Mouse (Mus musculus) liver, embryonic 16.5 days (tissue): Measurements from ENCODE around the gene Dpep3. TPM values are rescaled to one million over a fixed set of nuclear protein-coding genes. Genes with fewer than 3 reads are reported as not detected.
A peak's percentile ranks its signal among the peaks of the same experiment; 100 is the strongest.
"Not testable (repeated sequence)": the region's sequence is repeated elsewhere in the genome, so short reads cannot be mapped to it uniquely, and the experiment has no call there.

Experiments
- ATAC-seq: fragments of 200-750 bp; cut with Nextera tagmentation; 2 replicates; pipeline ENCODE4 v1.8.0; 2017; ENCODE audit warnings: low read depth, mild to moderate bottlenecking, moderate number of reproducible peaks, moderate library complexity
- H3K27ac ChIP-seq: fragments of 300-500 bp; sonication (generic); 2 replicates; pipeline ENCODE4 v1.5.1; 2014; ENCODE audit warnings: mild to moderate bottlenecking, low read length
- H3K27me3 ChIP-seq: fragments of 300-500 bp; sonication (generic); 2 replicates; pipeline ENCODE4 v1.6.1; 2014; ENCODE audit warnings: low read depth, low read length, mixed read lengths; ENCODE audit not compliant: control insufficient read depth, insufficient read depth
- H3K36me3 ChIP-seq: fragments of 300-500 bp; sonication (generic); 2 replicates; pipeline ENCODE4 v1.6.1; 2014; ENCODE audit warnings: mild to moderate bottlenecking; ENCODE audit not compliant: control insufficient read depth, insufficient read depth
- H3K4me1 ChIP-seq: fragments of 300-500 bp; sonication (generic); 2 replicates; pipeline ENCODE4 v1.6.1; 2014; ENCODE audit warnings: low read depth, low read length, mixed read lengths; ENCODE audit not compliant: control insufficient read depth
- H3K4me2 ChIP-seq: fragments of 300-500 bp; sonication (generic); 2 replicates; pipeline ENCODE4 v1.6.1; 2014; ENCODE audit warnings: low read depth, low read length, mixed read lengths
- H3K4me3 ChIP-seq: fragments of 300-500 bp; sonication (generic); 2 replicates; pipeline ENCODE4 v1.5.1; 2014; ENCODE audit warnings: low read depth, mild to moderate bottlenecking, low read length
- H3K9ac ChIP-seq: fragments of 300-500 bp; sonication (generic); 2 replicates; pipeline ENCODE4 v1.6.1; 2014; ENCODE audit warnings: low read depth, low read length
- H3K9me3 ChIP-seq: fragments of 300-500 bp; sonication (generic); replicated peaks from 2 replicates; pipeline ENCODE4 v1.6.1; 2016; ENCODE audit warnings: low read length; ENCODE audit not compliant: control insufficient read depth
- WGBS: fragments of 180-500 bp; shearing (Covaris S2); extraction: QIAGEN DNeasy Blood & Tissue Kit; methylation state at CpG from one replicate; pipeline ENCODE4 v1.1.7; 2014; ENCODE audit not compliant: insufficient replicate concordance; 5-methylcytosine and 5-hydroxymethylcytosine counted together
- polyA plus RNA-seq: library from polyadenylated mRNA; unstranded; fragments of >200 nt; fragmentation: Nextera tagmentation; extraction: Ambion mirVana; gene quantifications from 2 replicates; pipeline ENCODE4 v1.2.1, GENCODE M21; 2015

The Dpep3 gene
- not detected in 2 replicates for polyA plus RNA-seq

DNA sequence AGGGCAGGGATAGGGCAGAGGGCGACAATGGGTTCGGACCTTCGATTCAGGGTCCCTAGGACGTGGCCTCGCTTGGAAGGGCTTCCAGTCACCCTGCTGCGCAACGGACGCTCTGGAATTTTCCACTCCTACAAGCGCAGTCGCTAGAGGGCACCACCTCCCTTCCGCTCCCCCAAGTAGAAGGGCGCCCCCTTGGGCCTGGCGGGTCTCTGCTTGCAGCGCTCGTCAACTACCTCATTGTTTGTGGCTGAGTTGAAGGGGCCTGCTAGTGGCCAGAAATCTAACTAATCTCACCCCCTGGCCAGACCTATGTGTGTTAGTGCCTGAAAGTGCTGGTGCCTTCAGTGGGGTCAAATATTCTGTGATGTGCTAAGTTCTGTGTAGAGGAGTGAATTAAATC, at the start of gene Dpep3:
TSS of gene Dpep3 (minus strand) at position 105 of the 400 bp plus-strand sequence.
- H3K36me3 ChIP-seq = no peaks in the 10 kb centered on the region
- 89% methylated on average over 15 of the region's 15 CpGs for WGBS
- no peaks in the 10 kb centered on the region for H3K9me3 ChIP-seq
- H3K27ac ChIP-seq = no peak within 1 kb of the TSS
- H3K4me2 ChIP-seq = no peak within 1 kb of the TSS
- no peak within 1 kb of the TSS for H3K4me3 ChIP-seq
- ATAC-seq = no peak
- H3K4me1 ChIP-seq = no peaks in the 10 kb centered on the region
- H3K9ac ChIP-seq = no peak within 1 kb of the TSS
- no peaks in the 10 kb centered on the region for H3K27me3 ChIP-seq

DNA sequence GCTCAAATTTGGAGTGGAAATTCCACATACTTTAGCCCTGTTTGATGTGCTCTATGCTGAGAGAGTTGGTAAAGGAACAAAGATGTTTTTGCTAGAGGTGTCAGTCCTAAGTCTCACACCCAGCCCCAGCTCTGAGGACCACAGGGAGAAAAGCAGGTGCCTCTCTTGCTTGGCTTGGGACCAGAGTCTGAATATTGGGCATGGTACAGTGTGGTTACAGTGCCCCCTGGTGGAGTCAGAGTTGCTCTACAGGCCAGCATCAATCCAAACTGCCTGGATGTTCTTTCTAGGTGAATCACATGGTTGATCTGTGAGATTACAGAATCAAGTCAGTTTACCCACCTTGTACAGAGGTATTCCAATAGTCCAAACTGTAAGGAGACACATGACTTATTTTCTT, 43.3 kb upstream of the Dpep3 start:
- Histone ChIP-seq H3K4me2 (no peak overlapping the region), H3K36me3 (no peaks in the 10 kb centered on the region), H3K9ac (no peak overlapping the region), H3K27me3 (no peaks in the 10 kb centered on the region), H3K9me3 (no peaks in the 10 kb centered on the region), H3K27ac (no peak overlapping the region), H3K4me1 (peaks cover 6% of the 10 kb centered on the region), H3K4me3 (no peak overlapping the region)
- peak; percentile 63 for ATAC-seq

DNA sequence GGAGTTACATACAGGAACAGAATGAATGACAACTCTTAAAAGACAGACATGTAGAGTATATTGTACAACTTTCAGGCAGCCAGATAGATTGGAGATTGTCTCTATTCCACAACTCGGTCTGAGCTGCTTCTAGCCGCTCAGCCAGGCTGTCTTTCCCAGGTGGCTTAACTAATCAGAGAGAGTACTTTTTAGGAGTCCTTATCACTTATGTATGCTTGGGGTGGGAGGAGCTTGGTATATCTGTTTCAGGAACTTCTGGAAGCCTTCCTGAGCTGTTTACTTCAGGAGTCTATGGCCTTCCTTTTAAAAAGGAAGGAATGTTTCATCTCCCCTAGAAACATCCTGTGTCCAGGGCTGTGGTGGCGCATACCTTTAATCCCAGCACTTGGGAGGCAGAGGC, 38.8 kb upstream of the Dpep3 start:
- peak overlapping the region; percentile 22; the same call in 1 of the 2 replicates for H3K27ac ChIP-seq
- H3K4me3 ChIP-seq = no peak overlapping the region
- no peak overlapping the region for H3K9ac ChIP-seq
- H3K9me3 ChIP-seq = no peaks in the 10 kb centered on the region
- H3K36me3 ChIP-seq = no peaks in the 10 kb centered on the region
- 42% methylated on average over 3 of the region's 3 CpGs for WGBS
- ATAC-seq = peak; percentile 69
- no peak overlapping the region for H3K4me2 ChIP-seq
- H3K27me3 ChIP-seq = no peaks in the 10 kb centered on the region
- peaks cover 13% of the 10 kb centered on the region for H3K4me1 ChIP-seq

DNA sequence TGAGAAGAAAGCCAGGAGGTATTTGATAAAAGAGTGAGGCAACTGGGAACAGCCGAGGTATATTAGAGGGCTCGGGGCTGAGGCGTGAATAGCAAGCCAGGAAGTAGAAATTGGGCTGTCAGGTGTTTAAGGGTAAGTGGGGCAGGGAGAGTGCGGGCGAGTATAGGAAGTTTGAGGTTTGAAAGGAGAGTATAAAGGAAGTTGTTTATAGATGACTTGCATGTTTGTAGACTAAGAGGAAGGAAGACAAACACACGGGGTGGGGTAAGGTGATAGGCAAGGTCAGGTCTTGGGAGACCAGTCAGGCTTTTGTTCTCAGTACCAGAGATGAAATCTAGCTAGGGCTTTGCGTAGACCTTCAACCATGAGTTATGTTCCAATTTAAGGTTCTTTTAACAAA, 37.9 kb upstream of the Dpep3 start:
- no peaks in the 10 kb centered on the region for H3K27me3 ChIP-seq
- H3K4me1 ChIP-seq = peaks cover 13% of the 10 kb centered on the region
- H3K36me3 ChIP-seq = no peaks in the 10 kb centered on the region
- H3K9me3 ChIP-seq = no peaks in the 10 kb centered on the region
- no peak overlapping the region for H3K27ac ChIP-seq
- H3K4me2 ChIP-seq = no peak overlapping the region
- 51% methylated on average over 7 of the region's 7 CpGs for WGBS
- ATAC-seq = no peak
- H3K4me3 ChIP-seq = no peak overlapping the region
- H3K9ac ChIP-seq = no peak overlapping the region

DNA sequence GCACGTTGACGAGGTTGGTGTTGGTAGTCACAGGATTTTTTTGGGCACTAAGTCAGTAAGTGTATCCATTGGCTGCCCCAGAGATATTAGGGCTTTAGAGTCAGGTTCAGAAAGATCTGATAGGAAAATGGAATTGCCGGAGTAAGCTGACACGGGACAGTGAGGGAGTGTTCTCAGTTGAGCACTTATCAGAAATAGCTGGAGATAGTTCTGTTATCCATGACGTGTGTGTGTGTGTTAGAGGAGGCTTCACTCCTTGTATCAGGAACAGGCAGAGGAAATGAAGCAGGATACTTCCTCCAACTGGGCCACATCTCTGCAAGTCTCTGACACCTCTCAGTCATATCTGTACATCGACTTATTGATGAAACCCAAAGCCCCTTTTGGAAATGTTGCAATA, 37.1 kb upstream of the Dpep3 start:
- H3K27me3 ChIP-seq = no peaks in the 10 kb centered on the region
- no peak overlapping the region for H3K4me2 ChIP-seq
- H3K4me1 ChIP-seq = peaks cover 19% of the 10 kb centered on the region
- WGBS = 54% methylated on average over 6 of the region's 6 CpGs
- no peak overlapping the region for H3K4me3 ChIP-seq
- no peak overlapping the region for H3K9ac ChIP-seq
- no peak overlapping the region for H3K27ac ChIP-seq
- H3K9me3 ChIP-seq = no peaks in the 10 kb centered on the region
- H3K36me3 ChIP-seq = no peaks in the 10 kb centered on the region
- ATAC-seq = peak; percentile 23; the same call in 1 of the 2 replicates

DNA sequence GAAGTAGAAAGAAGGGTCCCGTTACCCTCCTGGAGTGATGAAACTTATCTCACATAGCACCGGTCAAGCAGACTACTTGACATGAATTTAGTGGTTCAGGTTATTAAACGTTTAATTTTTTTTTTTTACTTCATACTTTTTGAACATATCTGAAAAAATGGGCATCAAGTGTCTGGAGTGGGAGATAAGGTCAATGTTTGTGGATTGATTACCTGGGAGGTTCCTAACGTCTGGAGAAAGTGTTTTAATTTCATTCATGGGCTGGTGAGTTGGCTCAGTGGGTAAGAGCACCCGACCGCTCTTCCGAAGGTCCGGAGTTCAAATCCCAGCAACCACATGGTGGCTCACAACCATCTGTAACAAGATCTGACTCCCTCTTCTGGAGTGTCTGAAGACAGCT, 33.0 kb upstream of the Dpep3 start:
- not testable (repeated sequence) for H3K36me3 ChIP-seq, H3K27me3 ChIP-seq, H3K9me3 ChIP-seq
- Histone ChIP-seq H3K4me3 (peak overlapping the region; percentile 91), H3K4me1 (peaks cover 28% of the 10 kb centered on the region), H3K4me2 (peak overlapping the region; percentile 96), H3K27ac (peak overlapping the region; percentile 90), H3K9ac (peak overlapping the region; percentile 86)
- peak; percentile 35; the same call in 1 of the 2 replicates for ATAC-seq
- WGBS = 34% methylated on average over 8 of the region's 8 CpGs

DNA sequence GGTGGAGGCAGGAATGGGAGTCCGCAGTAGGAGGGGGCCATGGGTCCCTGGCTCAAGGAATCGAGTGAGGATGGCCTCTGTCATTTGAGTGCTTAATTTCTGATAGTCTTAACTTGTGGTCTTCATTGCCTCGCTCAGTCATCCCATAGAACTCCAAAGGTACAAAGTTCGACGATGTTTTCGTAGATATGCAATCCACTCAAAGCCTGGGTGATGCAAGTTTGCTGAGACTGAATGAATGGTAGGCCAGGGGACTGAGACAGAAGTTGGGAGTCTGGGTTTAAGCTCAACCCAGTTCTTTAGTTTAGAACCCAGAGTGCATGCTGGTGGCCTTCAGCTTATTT, 32.4 kb upstream of the Dpep3 start, which contains the start of gene Ddx28:
TSS of gene Ddx28 (minus strand) at position 240 of the 344 bp plus-strand sequence.
- no peaks in the 10 kb centered on the region for H3K9me3 ChIP-seq
- peak within 1 kb of the TSS; percentile 90 for H3K27ac ChIP-seq
- no peaks in the 10 kb centered on the region for H3K36me3 ChIP-seq
- peak within 1 kb of the TSS; percentile 96 for H3K4me2 ChIP-seq
- 0% methylated on average over 6 of the region's 6 CpGs for WGBS
- H3K4me1 ChIP-seq = peaks cover 28% of the 10 kb centered on the region
- H3K4me3 ChIP-seq = peak within 1 kb of the TSS; percentile 91
- H3K9ac ChIP-seq = peak within 1 kb of the TSS; percentile 86
- ATAC-seq = peak; percentile 12
- H3K27me3 ChIP-seq = no peaks in the 10 kb centered on the region

DNA sequence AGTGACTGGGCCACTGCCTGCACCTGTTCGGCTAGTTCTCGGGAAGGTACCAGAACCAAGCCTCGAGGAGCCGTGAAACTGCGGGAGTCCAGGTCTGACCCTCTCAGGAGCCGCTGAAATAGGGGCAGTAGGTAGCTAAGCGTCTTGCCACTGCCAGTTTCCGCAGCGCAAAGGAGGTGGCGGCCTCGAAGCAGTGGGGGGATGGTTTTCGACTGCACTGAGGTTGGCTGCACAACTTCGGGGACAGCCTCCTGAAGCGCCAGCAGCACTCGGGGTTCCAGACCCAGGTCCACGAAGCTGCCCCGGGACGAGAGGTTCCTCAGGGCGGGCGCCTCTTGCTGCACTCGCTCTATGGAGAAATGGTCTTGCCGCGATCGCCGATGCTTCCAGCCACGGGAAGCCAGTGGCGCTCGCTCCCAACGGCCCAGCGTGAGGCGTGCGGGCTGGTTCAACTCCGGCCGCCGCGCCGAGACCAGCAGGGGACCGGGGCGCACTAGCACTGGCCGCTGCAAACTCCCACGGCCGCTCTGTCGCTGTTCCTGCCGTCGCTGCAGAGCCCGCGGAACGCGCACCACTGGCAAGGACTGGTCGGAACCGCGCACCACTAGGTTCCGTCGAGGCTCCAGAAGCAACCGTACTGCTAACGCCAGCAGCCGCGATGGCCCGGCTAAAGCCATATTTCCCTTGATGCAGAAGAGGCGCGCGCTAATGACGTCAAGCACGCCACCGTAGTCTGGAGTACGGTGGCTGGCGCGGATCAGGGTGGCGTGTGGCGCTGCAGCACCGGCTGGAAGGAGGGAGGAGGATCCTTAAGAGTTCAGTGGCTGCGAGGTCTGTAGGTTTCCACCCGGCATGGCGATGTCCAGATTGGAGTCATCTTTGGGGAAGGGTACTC, 31.8 kb upstream of the Dpep3 start:
- H3K9ac ChIP-seq = peak overlapping the region; percentile 86
- peak; percentile 92 for ATAC-seq
- WGBS = under 1% methylated on average over 74 of the region's 74 CpGs
- H3K27ac ChIP-seq = peak overlapping the region; percentile 90
- no peaks in the 10 kb centered on the region for H3K9me3 ChIP-seq
- H3K4me2 ChIP-seq = peak overlapping the region; percentile 96
- H3K4me1 ChIP-seq = peaks cover 23% of the 10 kb centered on the region
- peak overlapping the region; percentile 91 for H3K4me3 ChIP-seq
- no peaks in the 10 kb centered on the region for H3K27me3 ChIP-seq
- H3K36me3 ChIP-seq = no peaks in the 10 kb centered on the region

DNA sequence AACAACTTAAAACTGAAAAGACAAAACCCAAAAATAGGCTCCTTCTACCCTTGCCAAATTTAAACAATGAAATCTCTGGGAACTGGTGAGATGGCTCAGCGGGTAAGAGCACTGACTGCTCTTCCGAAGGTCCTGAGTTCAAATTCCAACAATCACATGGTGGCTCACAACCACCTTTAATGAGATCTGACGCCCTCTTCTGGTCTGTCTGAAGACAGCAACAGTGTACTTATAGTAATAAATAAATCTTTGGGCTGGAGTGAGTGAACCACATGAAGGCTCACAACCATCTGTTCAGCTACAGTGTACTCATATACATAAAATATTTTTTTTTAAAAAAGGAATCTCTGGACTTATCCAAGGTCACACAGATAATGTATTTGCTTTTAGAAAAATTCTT, 28.7 kb upstream of the Dpep3 start:
- H3K4me2 ChIP-seq, H3K9me3 ChIP-seq, H3K27me3 ChIP-seq, ATAC-seq, H3K4me3 ChIP-seq, H3K27ac ChIP-seq, H3K9ac ChIP-seq, H3K36me3 ChIP-seq: not testable (repeated sequence)
- WGBS = 55% methylated on average over 3 of the region's 3 CpGs
- peaks cover 23% of the 10 kb centered on the region for H3K4me1 ChIP-seq
